Mouse (Mus musculus) c-Kit-positive CD71-positive TER-119-positive erythroid progenitor cells, embryonic 14.5 days (primary cell): Measurements from ENCODE around the gene Olfr1258.
"Not testable (repeated sequence)": the region's sequence is repeated elsewhere in the genome, so short reads cannot be mapped to it uniquely, and the experiment has no call there.

Source experiments
- DNase-seq: peaks from one replicate; pipeline ENCODE4 v3.0.0-alpha.2; 2013; ENCODE audit warnings: low spot score

Gene Olfr1258

DNA sequence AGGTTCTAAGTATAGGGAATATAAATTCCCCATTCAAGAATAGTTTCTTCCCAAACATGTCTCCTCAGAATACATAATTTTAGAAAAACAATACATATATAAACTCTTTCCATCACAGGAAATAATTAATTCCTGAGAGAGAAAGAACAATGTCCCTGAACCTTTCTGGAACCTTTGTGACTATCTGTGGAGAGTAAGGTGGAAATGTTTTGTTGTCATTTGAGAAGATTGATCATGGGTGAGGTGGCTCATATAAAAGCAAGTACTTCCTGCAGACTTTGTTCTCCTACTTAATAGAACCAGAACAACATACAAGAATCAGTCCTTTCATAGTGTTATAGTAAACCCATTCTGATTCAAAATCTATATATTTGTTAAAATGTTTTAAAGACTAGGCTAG lies at the start of gene Olfr1258:
Gene Olfr1258, plus strand, starts transcription at position 301 of the 400 bp plus-strand sequence.
- no peak for DNase-seq

DNA sequence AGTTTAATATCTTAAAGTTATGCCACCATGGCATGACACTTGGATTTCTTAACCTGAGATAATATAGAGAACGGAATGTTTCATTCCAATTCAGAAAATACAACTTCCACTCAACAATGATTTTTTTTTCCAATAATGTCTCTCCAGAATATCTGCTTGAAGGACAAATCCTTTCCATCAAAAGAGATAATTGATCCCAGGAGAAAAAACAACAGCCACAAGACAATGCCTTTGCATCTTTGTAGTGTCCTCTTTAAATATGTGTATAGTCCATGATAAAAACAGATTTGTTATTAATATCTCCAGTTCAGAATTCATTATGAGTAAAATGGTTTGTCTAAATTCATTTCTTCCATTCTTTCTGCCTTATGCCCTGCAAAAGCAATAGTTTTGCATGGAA lies 49.0 kb upstream of the Olfr1258 start, which contains the start of gene Olfr1257:
Gene Olfr1257, plus strand, starts transcription at position 301 of the 400 bp plus-strand sequence.
- no peak for DNase-seq

DNA sequence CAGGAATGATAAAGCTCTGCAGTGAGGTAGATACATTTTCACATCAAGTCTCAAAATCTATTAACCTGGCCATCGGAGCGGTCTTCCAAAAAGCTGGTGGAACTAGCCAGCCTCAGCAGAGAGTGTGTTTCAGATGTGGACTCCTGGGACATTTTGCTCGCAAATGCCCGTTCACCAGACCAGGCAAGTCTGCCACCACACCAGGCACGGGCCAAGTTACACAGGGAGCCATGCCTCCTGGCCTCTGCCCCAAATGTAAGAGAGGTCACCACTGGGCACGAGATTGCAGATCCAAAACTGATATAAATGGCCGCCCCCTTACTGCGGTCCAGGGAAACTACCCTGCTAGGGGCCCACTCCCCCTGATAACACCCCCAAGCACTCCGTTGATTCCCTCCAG lies 14.5 kb upstream of the Olfr1258 start:
- not testable (repeated sequence) for DNase-seq

DNA sequence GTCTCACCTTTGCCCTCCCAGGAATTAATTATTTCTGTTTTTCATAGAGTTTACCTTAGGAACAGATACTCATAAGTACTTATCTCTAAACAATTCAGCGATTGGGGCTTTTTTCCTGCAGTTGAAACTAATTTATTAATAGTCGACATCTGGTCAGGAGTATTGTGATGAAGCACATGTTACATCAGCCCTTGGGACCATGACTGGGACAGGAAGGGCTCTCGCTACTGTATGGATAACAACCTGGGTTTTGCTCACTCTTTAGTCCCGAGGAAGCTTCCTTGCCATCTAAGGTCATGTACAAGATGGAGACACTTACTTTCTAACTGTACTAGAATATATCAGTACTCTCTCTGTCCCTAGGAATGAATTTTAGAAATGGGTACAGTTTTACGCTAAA lies 21.5 kb downstream of the Olfr1258 start, which contains the start of gene Olfr1259:
Gene Olfr1259, minus strand, starts transcription at position 101 of the 400 bp plus-strand sequence.
- no peak for DNase-seq

DNA sequence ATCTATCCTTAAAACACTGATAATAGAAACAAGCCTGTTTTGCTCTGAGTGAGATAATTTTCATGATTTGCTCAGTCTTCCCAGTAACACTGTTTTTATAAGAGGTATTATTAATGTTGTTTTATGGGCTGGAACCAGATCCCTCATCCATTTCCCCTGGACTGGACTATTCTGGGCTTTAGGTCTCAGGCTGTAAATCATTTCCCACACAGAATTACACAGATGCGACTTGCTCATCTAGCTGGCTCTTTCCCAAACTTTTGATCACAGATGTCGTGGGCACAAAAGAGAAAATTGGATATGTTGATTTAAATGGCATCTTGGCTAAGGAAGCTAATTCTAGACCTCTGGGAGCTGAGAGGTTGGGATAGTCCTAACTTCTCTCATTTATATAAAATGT lies 47.1 kb downstream of the Olfr1258 start, which contains the start of gene Olfr1260:
Gene Olfr1260, plus strand, starts transcription at position 157 of the 400 bp plus-strand sequence.
- no peak for DNase-seq

DNA sequence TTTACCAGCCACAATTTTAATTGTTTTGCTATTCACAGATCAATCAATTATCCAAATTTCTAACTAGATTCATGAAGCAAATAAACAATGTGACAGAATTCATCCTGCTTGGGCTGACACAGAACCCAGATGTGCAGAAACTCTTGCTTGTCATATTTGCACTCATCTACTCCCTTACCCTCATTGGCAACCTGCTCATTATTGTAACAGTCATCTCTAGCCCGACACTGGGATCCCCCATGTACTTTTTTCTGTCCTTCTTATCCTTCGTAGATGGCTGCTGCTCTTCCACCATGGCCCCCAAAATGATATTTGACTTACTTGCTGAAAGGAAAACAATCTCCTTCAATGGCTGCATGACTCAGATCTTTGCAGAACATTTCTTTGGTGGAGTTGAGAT lies 50.6 kb downstream of the Olfr1258 start:
- DNase-seq: no peak
